Mouse (Mus musculus) MEL (cell line): ENCODE results near the gene Wdr26. TPM values are rescaled to one million over a fixed set of nuclear protein-coding genes. Genes with fewer than 3 reads are reported as not detected.

Experiments
- DNase-seq: peaks from one replicate; pipeline ENCODE4 v3.0.0; 2011; ENCODE audit warnings: low read depth, low spot score
- H3K27ac ChIP-seq: 2 replicates; pipeline ENCODE4 v1.5.1; 2012; ENCODE audit warnings: low read depth, mild to moderate bottlenecking, control low read depth, low read length, moderate library complexity; ENCODE audit not compliant: control insufficient read depth
- H3K27me3 ChIP-seq, 2 experiments: fragments of 150-350 bp in 1 of 2; sonication (generic) in 1 of 2; 2 replicates each; pipeline ENCODE4 v1.6.1; 2012; ENCODE audit warnings: low read length in 2 of 2, mild to moderate bottlenecking in 2 of 2, improper control_type of control experiment in 1 of 2, moderate library complexity in 1 of 2; ENCODE audit not compliant: insufficient read depth in 2 of 2, control insufficient read depth in 1 of 2
- H3K36me3 ChIP-seq, 2 experiments: 2 replicates each; pipeline ENCODE4 v1.6.1; 2012 to 2014; ENCODE audit warnings: low read length in 2 of 2, improper control_type of control experiment in 1 of 2, inconsistent platforms in 1 of 2, mild to moderate bottlenecking in 1 of 2; ENCODE audit not compliant: insufficient read depth in 2 of 2, control insufficient read depth in 1 of 2
- H3K4me1 ChIP-seq, 2 experiments: fragments of 150-350 bp in 1 of 2; sonication (generic) in 1 of 2; 2 replicates each; pipeline ENCODE4 v1.6.1; 2012; ENCODE audit warnings: low read length in 2 of 2, improper control_type of control experiment in 1 of 2, mild to moderate bottlenecking in 1 of 2; ENCODE audit not compliant: insufficient read depth in 2 of 2, control insufficient read depth in 1 of 2
- H3K4me3 ChIP-seq, 2 experiments: fragments of 150-350 bp in 1 of 2; sonication (generic) in 1 of 2; 2 replicates each; pipeline ENCODE4 v1.5.1; 2012; ENCODE audit warnings: low read depth in 2 of 2, low read length in 2 of 2, mild to moderate bottlenecking in 2 of 2, moderate library complexity in 2 of 2, control low read depth in 1 of 2, improper control_type of control experiment in 1 of 2; ENCODE audit not compliant: control insufficient read depth in 1 of 2, insufficient read depth in 1 of 2
- H3K79me2 ChIP-seq: 2 replicates; pipeline ENCODE4 v1.6.1; 2012; ENCODE audit warnings: mild to moderate bottlenecking, low read length, moderate library complexity; ENCODE audit not compliant: control insufficient read depth, poor library complexity, insufficient read depth
- H3K9ac ChIP-seq: 2 replicates; pipeline ENCODE4 v1.6.1; 2012; ENCODE audit warnings: low read depth, mild to moderate bottlenecking, control low read depth, low read length, moderate library complexity; ENCODE audit not compliant: control insufficient read depth, poor library complexity, severe bottlenecking
- H3K9me3 ChIP-seq: fragments of 150-350 bp; sonication (generic); replicated peaks from 2 replicates; pipeline ENCODE4 v1.6.1; 2012; ENCODE audit warnings: mild to moderate bottlenecking, low read length, improper control_type of control experiment, moderate library complexity; ENCODE audit not compliant: insufficient read depth
- CHD1 ChIP-seq: IDR thresholded peaks from 2 replicates; pipeline ENCODE4 v1.6.1; 2012; ENCODE audit warnings: low read depth, mild to moderate bottlenecking, inconsistent platforms, low read length, improper control_type of control experiment
- CHD2 ChIP-seq: IDR thresholded peaks from 2 replicates; pipeline ENCODE4 v1.6.1; 2011; ENCODE audit warnings: low read length, improper control_type of control experiment
- CTCF ChIP-seq, 3 experiments: IDR thresholded peaks in 2 of 3; conservative IDR thresholded peaks in 1 of 3; 2 replicates each; pipeline ENCODE4 v1.5.1; 2011 to 2012; ENCODE audit warnings: low read length in 3 of 3, low read depth in 2 of 3, mild to moderate bottlenecking in 2 of 3, improper control_type of control experiment in 1 of 3, inconsistent platforms in 1 of 3, mixed read lengths in 1 of 3, moderate library complexity in 1 of 3; ENCODE audit not compliant: control insufficient read depth in 1 of 3, insufficient read depth in 1 of 3, poor library complexity in 1 of 3, severe bottlenecking in 1 of 3
- ELF1 ChIP-seq: IDR thresholded peaks from 2 replicates; pipeline ENCODE4 v1.6.1; 2014; ENCODE audit warnings: low read depth, mild to moderate bottlenecking, inconsistent platforms, low read length, improper control_type of control experiment, moderate library complexity
- EP300 ChIP-seq, 2 experiments: IDR thresholded peaks; 2 replicates each; pipeline ENCODE4 v1.6.1; 2011; ENCODE audit warnings: improper control_type of control experiment in 2 of 2, low read length in 2 of 2, low read depth in 1 of 2, mild to moderate bottlenecking in 1 of 2
- ETS1 ChIP-seq: IDR thresholded peaks from 2 replicates; pipeline ENCODE4 v1.6.1; 2012; ENCODE audit warnings: low read depth, mild to moderate bottlenecking, inconsistent platforms, low read length, improper control_type of control experiment, moderate library complexity
- GABPA ChIP-seq: IDR thresholded peaks from 2 replicates; pipeline ENCODE4 v1.6.1; 2012; ENCODE audit warnings: low read depth, mild to moderate bottlenecking, inconsistent platforms, low read length, improper control_type of control experiment, moderate library complexity
- GATA1 ChIP-seq: IDR thresholded peaks from 2 replicates; pipeline ENCODE4 v1.6.1; 2011; ENCODE audit warnings: low read depth, low read length, improper control_type of control experiment
- JUND ChIP-seq: IDR thresholded peaks from 2 replicates; pipeline ENCODE4 v1.6.1; 2011; ENCODE audit warnings: low read depth, mild to moderate bottlenecking, improper control_type of control experiment, low read length
- KAT2A ChIP-seq: conservative IDR thresholded peaks from 2 replicates; pipeline ENCODE4 v1.6.1; 2012; ENCODE audit warnings: low read depth, low read length, improper control_type of control experiment, inconsistent platforms
- MAFK ChIP-seq: IDR thresholded peaks from 2 replicates; pipeline ENCODE4 v1.6.1; 2011; ENCODE audit warnings: low read depth, mild to moderate bottlenecking, low read length, improper control_type of control experiment, borderline replicate concordance
- MAX ChIP-seq: IDR thresholded peaks from 2 replicates; pipeline ENCODE4 v1.6.1; 2011; ENCODE audit warnings: low read length, improper control_type of control experiment
- MAZ ChIP-seq: IDR thresholded peaks from 2 replicates; pipeline ENCODE4 v1.6.1; 2012; ENCODE audit warnings: low read depth, mild to moderate bottlenecking, inconsistent platforms, low read length, improper control_type of control experiment
- MXI1 ChIP-seq: IDR thresholded peaks from 2 replicates; pipeline ENCODE4 v1.6.1; 2011; ENCODE audit warnings: mild to moderate bottlenecking, low read depth, low read length, improper control_type of control experiment
- MYB ChIP-seq: IDR thresholded peaks from 2 replicates; pipeline ENCODE4 v1.6.1; 2011; ENCODE audit warnings: mild to moderate bottlenecking, low read depth, low read length, improper control_type of control experiment
- MYC ChIP-seq: IDR thresholded peaks from 2 replicates; pipeline ENCODE4 v1.6.1; 2011; ENCODE audit warnings: low read depth, mild to moderate bottlenecking, low read length, improper control_type of control experiment, moderate library complexity
- NELFE ChIP-seq: IDR thresholded peaks from 2 replicates; pipeline ENCODE4 v1.6.1; 2011; ENCODE audit warnings: low read depth, low read length, improper control_type of control experiment
- NRF1 ChIP-seq: IDR thresholded peaks from 2 replicates; pipeline ENCODE4 v1.6.1; 2014; ENCODE audit warnings: low read depth, mild to moderate bottlenecking, inconsistent platforms, low read length, improper control_type of control experiment, moderate library complexity; ENCODE audit not compliant: poor library complexity, insufficient read depth, severe bottlenecking
- POLR2A ChIP-seq, 2 experiments: IDR thresholded peaks; 2 replicates each; pipeline ENCODE4 v1.6.1; 2011 to 2012; ENCODE audit warnings: low read length in 2 of 2, mild to moderate bottlenecking in 2 of 2, control low read depth in 1 of 2, improper control_type of control experiment in 1 of 2, low read depth in 1 of 2, moderate library complexity in 1 of 2; ENCODE audit not compliant: control insufficient read depth in 1 of 2, insufficient read depth in 1 of 2, poor library complexity in 1 of 2
- POLR2AphosphoS2 ChIP-seq: IDR thresholded peaks from 2 replicates; pipeline ENCODE4 v1.6.1; 2011; ENCODE audit warnings: low read length, improper control_type of control experiment
- POLR2AphosphoS5 ChIP-seq: IDR thresholded peaks from 2 replicates; pipeline ENCODE4 v1.6.1; 2012; ENCODE audit warnings: low read depth, borderline replicate concordance, mild to moderate bottlenecking, inconsistent platforms, low read length, moderate library complexity, mixed read lengths
- RCOR1 ChIP-seq: IDR thresholded peaks from 2 replicates; pipeline ENCODE4 v1.6.1; 2012; ENCODE audit warnings: low read depth, mild to moderate bottlenecking, inconsistent platforms, low read length, improper control_type of control experiment
- SIN3A ChIP-seq: IDR thresholded peaks from 2 replicates; pipeline ENCODE4 v1.6.1; 2012; ENCODE audit warnings: low read length, improper control_type of control experiment, inconsistent platforms
- SMC3 ChIP-seq: IDR thresholded peaks from 2 replicates; pipeline ENCODE4 v1.6.1; 2011; ENCODE audit warnings: low read depth, low read length, improper control_type of control experiment
- TBP ChIP-seq: IDR thresholded peaks from 2 replicates; pipeline ENCODE4 v1.8.0; 2011; ENCODE audit warnings: low read depth, low read length, improper control_type of control experiment
- TCF12 ChIP-seq: IDR thresholded peaks from 2 replicates; pipeline ENCODE4 v1.6.1; 2014; ENCODE audit warnings: low read depth, mild to moderate bottlenecking, inconsistent platforms, low read length, improper control_type of control experiment, moderate library complexity
- UBTF ChIP-seq: IDR thresholded peaks from 2 replicates; pipeline ENCODE4 v1.6.1; 2012; ENCODE audit warnings: low read depth, mild to moderate bottlenecking, inconsistent platforms, low read length, improper control_type of control experiment, moderate library complexity, borderline replicate concordance; ENCODE audit not compliant: insufficient read depth
- USF2 ChIP-seq, 2 experiments: IDR thresholded peaks; 2 replicates each; pipeline ENCODE4 v1.6.1; 2011 to 2012; ENCODE audit warnings: improper control_type of control experiment in 2 of 2, low read length in 2 of 2, borderline replicate concordance in 1 of 2, inconsistent platforms in 1 of 2, low read depth in 1 of 2, mild to moderate bottlenecking in 1 of 2; ENCODE audit not compliant: insufficient read depth in 1 of 2
- ZC3H11A ChIP-seq: IDR thresholded peaks from 2 replicates; pipeline ENCODE4 v1.6.1; 2012; ENCODE audit warnings: low read depth, mild to moderate bottlenecking, inconsistent platforms, low read length, improper control_type of control experiment
- ZKSCAN1 ChIP-seq: IDR thresholded peaks from 2 replicates; pipeline ENCODE4 v1.6.1; 2012; ENCODE audit warnings: low read depth, mild to moderate bottlenecking, inconsistent platforms, low read length, improper control_type of control experiment, moderate library complexity
- ZMIZ1 ChIP-seq: IDR thresholded peaks from 2 replicates; pipeline ENCODE4 v1.6.1; 2012; ENCODE audit warnings: low read depth, mild to moderate bottlenecking, inconsistent platforms, low read length, improper control_type of control experiment, moderate library complexity
- ZNF384 ChIP-seq: IDR thresholded peaks from 2 replicates; pipeline ENCODE4 v1.6.1; 2012; ENCODE audit warnings: low read depth, mild to moderate bottlenecking, inconsistent platforms, low read length, improper control_type of control experiment
- polyA plus RNA-seq, 2 experiments: library from polyadenylated mRNA; stranded (reverse) in 1 of 2; unstranded in 1 of 2; fragments of >175 nt in 1 of 2; fragments of >200 nt in 1 of 2; gene quantifications; 2 replicates each; pipeline versions ENCODE4 v1.2.1 to v1.2.4; 2012; ENCODE audit warnings: low replicate concordance in 2 of 2, low read depth in 1 of 2; ENCODE audit not compliant: insufficient read length in 2 of 2, insufficient read depth in 1 of 2, missing spikeins in 1 of 2
- total RNA-seq: library from RNA; depleted of rRNA; stranded (reverse); fragments of 300-350 nt; gene quantifications from 2 replicates; pipeline ENCODE4 v1.2.3, GENCODE M21; 2012

Wdr26 gene
- total and polyA plus RNA-seq, 3 experiments: 21.6 to 35.1 TPM; not detected in 1

DNA sequence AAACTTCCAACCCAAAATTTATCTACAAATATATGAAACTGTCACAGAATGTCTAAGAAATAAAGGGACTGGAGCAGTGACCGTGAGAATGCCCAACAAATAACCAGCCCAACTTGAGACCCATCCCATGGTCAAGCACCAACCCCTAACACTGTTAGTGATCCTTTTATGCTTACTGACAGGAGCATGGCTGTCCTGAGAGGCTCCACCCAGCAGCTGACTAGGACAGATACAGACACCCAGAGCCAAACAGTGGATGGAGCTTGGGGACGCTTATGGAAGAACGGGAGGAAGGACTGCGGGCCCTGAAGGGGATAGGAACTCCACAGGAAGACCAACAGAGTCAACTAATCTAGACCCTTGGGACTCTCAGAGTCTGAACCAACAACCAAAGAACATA is 22.9 kb downstream of the Wdr26 start:
- Histone ChIP-seq H3K9me3 (no peaks in the 10 kb centered on the region), H3K27ac (no peak overlapping the region)
- no peak for DNase-seq

DNA sequence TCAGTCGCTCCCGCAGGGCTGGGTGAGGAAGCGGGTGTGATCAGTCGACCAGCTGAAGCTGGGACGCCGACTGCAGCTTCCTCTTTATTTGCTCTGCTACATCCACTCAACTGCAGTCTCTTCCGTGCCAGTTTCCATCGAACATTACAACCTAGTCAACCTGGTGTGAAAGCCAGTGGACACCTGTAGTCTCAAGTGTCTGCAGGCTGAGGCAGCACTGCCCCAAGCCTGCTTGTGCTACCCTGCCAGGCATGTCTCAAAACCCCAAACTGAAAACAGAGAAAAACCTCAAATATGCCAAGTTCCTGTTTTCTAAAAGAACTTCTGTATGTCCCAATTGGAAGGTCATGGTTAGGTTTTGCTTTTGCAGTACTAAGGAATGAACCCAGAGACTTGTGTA is 41.6 kb downstream of the Wdr26 start:
- H3K4me1 ChIP-seq: 0 out of 4 replicates have a peak, but pooled peaks cover 0 to 2% of the 10 kb centered on the region in 2 experiments
- H3K4me3 ChIP-seq: peak overlapping the region; percentile 57 to 71
- no peaks in the 10 kb centered on the region for H3K27me3 ChIP-seq
- H3K9me3 ChIP-seq: no peaks in the 10 kb centered on the region
- no peaks in the 10 kb centered on the region for H3K79me2 ChIP-seq
- peak overlapping the region; percentile 35 for H3K27ac ChIP-seq
- DNase-seq: peak; percentile 86
- H3K36me3 ChIP-seq: peaks cover 0 to 3% of the 10 kb centered on the region in 2 experiments; a peak in 2 of 4 replicates
- H3K9ac ChIP-seq: peak overlapping the region; percentile 56
- TF ChIP-seq CTCF (IDR thresholded peaks at IDR 0.05 in 2 of 3, conservative IDR thresholded peaks at IDR 0.05 in 1 of 3; ENCODE audit: control insufficient read depth in 1 of 3, insufficient read depth in 1 of 3, low read depth in 2 of 3, low read length in 3 of 3, poor library complexity in 1 of 3, severe bottlenecking in 1 of 3) (no peak), POLR2AphosphoS2 (no peak), CHD2 (no peak), TCF12 (peak; percentile 19; the same call in 1 of the 2 replicates), MYC (no peak), ZNF384 (no peak), POLR2A (IDR thresholded peaks at IDR 0.05; ENCODE audit: control insufficient read depth in 1 of 2, insufficient read depth in 1 of 2, low read depth in 1 of 2, low read length in 2 of 2, poor library complexity in 1 of 2) (no peak), JUND (no peak), EP300 (IDR thresholded peaks at IDR 0.05; ENCODE audit: low read depth in 1 of 2, low read length in 2 of 2) (peak; percentile 14 to 52; a peak in 1 of 4 replicates), MXI1 (peak; percentile 37; the same call in 1 of the 2 replicates), ELF1 (peak; percentile 44; the same call in 1 of the 2 replicates), NRF1 (no peak), CHD1 (0 out of 2 replicates have a peak, but pooled peaks have one; percentile 45), POLR2AphosphoS5 (no peak), SMC3 (no peak), ETS1 (0 out of 2 replicates have a peak, but pooled peaks have one; percentile 40), MAZ (no peak), NELFE (no peak), MYB (no peak), TBP (0 out of 2 replicates have a peak, but pooled peaks have one; percentile 25), MAFK (no peak), GATA1 (no peak), GABPA (no peak), UBTF (no peak), SIN3A (peak; percentile 66), MAX (0 out of 2 replicates have a peak, but pooled peaks have one; percentile 47), ZC3H11A (0 out of 2 replicates have a peak, but pooled peaks have one; percentile 15), ZMIZ1 (no peak)

More for the DNA sequence above, 22.9 kb downstream of the Wdr26 start:
- Histone ChIP-seq H3K4me3 (no peak overlapping the region), H3K9ac (no peak overlapping the region), H3K36me3 (peaks cover 9 to 32% of the 10 kb centered on the region in 2 experiments), H3K27me3 (no peaks in the 10 kb centered on the region), H3K79me2 (no peaks in the 10 kb centered on the region), H3K4me1 (peaks cover 3 to 9% of the 10 kb centered on the region in 2 experiments; a peak in 3 of 4 replicates)
- no peak for TF ChIP-seq POLR2A (IDR thresholded peaks at IDR 0.05; ENCODE audit: control insufficient read depth in 1 of 2, insufficient read depth in 1 of 2, low read depth in 1 of 2, low read length in 2 of 2, poor library complexity in 1 of 2)
- TF ChIP-seq USF2 (IDR thresholded peaks at IDR 0.05; ENCODE audit: borderline replicate concordance in 1 of 2, insufficient read depth in 1 of 2, low read depth in 1 of 2, low read length in 2 of 2): no peak
- TF ChIP-seq RCOR1: no peak
- no peak for TF ChIP-seq MAZ
- TF ChIP-seq GATA1: no peak
- TF ChIP-seq MYC: no peak
- no peak for TF ChIP-seq ELF1
- TF ChIP-seq KAT2A: no peak
- TF ChIP-seq ZKSCAN1: no peak
- no peak for TF ChIP-seq MAFK
